Mouse (Mus musculus): ENCODE data around the gene Lamb2.

DNA sequence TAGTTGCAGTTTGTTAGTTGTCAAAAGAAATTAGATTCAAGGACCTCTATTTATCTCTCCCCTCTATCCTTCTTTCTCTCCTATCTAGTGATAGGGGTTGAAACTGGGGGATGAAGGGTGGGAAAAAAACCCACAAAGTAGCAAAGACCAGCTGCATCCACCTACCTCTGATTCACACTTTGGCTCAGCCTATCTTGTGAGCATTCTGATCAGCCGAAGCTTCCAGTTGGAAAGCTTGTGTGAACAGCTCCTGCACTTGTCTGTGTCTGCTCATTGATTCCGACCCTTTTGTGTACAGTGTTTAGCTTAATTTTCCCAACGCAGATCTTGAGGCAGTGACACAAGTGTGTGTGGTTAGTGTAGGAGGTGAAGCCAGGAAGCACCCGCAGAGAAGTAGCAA, 26.1 kb upstream of the Lamb2 start:
- TF ChIP-seq GATA1 (IDR thresholded peaks at IDR 0.05; ENCODE audit: low read length): no peak
- no peak for TF ChIP-seq TAL1 (IDR thresholded peaks at IDR 0.05; ENCODE audit: low read length)
